Mouse (Mus musculus): ENCODE results near the gene Fscn3.
A peak's percentile ranks its signal among the peaks of the same experiment; 100 is the strongest.

Gene Fscn3

DNA sequence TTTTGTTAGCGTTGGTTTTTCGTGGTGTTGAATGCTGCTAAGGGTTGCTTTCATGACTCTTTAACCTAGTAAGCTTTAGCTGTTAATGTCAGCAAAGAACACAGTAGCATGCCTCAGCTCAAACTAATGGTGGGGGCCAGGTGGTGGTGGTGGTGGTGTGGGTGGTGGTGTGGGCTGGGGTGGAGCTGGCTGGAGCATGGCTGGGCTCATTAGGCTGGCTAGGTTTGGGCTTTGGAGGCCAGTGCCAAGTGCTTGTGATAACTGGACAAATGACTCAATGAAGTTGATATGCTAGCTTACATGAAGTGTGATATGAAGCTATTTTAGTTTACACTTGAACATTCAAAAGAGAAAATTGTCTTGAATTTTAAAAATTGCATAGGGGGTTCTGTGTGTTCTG lies 58.4 kb downstream of the Fscn3 start:
- no peak for DNase-seq (ENCODE audit: low read depth, low spot score)

- peak; percentile 43 for DNase-seq (ENCODE audit: low read depth, low spot score)
These were observed 58.9 kb downstream of the Fscn3 start for GRCm38 (mm10) chr6:28486471-28486870.

DNA sequence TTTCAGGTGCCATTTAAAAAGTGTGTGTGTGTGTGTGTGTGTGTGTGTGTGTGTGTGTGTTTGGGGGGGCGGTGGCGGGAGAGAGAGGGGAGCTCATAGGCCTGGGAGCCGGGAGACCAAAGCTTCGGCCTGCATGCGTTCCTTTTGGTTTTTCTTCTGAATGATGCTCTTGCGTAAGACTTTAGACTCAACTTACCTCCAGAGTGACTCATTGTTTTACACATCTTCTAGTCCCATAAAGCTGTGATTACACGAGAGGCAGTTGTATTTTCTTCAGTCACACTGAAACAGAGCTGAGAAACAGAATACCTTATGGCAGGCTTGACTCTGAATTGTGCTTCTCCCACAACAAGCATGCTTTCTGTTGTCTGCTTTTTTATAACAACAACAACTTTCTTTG lies 59.3 kb downstream of the Fscn3 start:
- no peak for DNase-seq (ENCODE audit: low read depth, low spot score)
